Mouse (Mus musculus) limb, embryonic 11.5 days (tissue): ENCODE measurements at regions not wholly inside any gene's neighbourhood (a gene's known extent, or its start where the extent isn't known, plus 50 kb on each side); places are given as distances from the start of the nearest gene placed in this dataset.
"Not testable (repeated sequence)": the region's sequence is repeated elsewhere in the genome, so short reads cannot be mapped to it uniquely, and the experiment has no call there.

Source experiments
- ATAC-seq: fragments of 200-750 bp; cut with Nextera tagmentation; 2 replicates; pipeline ENCODE4 v1.8.0; 2017; ENCODE audit warnings: low read depth; ENCODE audit not compliant: insufficient number of reproducible peaks, low FRiP score, low TSS enrichment
- DNase-seq: peaks from one replicate; pipeline ENCODE4 v3.0.0-alpha.2; 2015; ENCODE audit warnings: low spot score
- H3K27ac ChIP-seq: fragments of 300-500 bp; sonication (generic); replicated peaks from 2 replicates; pipeline ENCODE4 v1.5.1; 2014; ENCODE audit warnings: low read depth, mild to moderate bottlenecking, low read length
- H3K27me3 ChIP-seq: fragments of 300-500 bp; sonication (generic); 2 replicates; pipeline ENCODE4 v1.6.1; 2014; ENCODE audit warnings: mild to moderate bottlenecking, low read length, mixed read lengths; ENCODE audit not compliant: control insufficient read depth, insufficient read depth
- H3K36me3 ChIP-seq: fragments of 300-500 bp; sonication (generic); 2 replicates; pipeline ENCODE4 v1.6.1; 2014; ENCODE audit warnings: mild to moderate bottlenecking, low read length, moderate library complexity, mixed read lengths; ENCODE audit not compliant: control insufficient read depth, insufficient read depth
- H3K4me1 ChIP-seq: fragments of 300-500 bp; sonication (generic); 2 replicates; pipeline ENCODE4 v1.6.1; 2014; ENCODE audit warnings: low read length, mixed read lengths; ENCODE audit not compliant: control insufficient read depth, insufficient read depth
- H3K4me2 ChIP-seq: fragments of 300-500 bp; sonication (generic); 2 replicates; pipeline ENCODE4 v1.6.1; 2014; ENCODE audit warnings: low read depth, mild to moderate bottlenecking, moderate library complexity; ENCODE audit not compliant: severe bottlenecking
- H3K4me3 ChIP-seq: fragments of 300-500 bp; sonication (generic); 2 replicates; pipeline ENCODE4 v1.5.1; 2014; ENCODE audit warnings: low read depth, low read length
- H3K9ac ChIP-seq: fragments of 300-500 bp; sonication (generic); 2 replicates; pipeline ENCODE4 v1.6.1; 2014; ENCODE audit warnings: mild to moderate bottlenecking, low read length
- H3K9me3 ChIP-seq: fragments of 300-500 bp; sonication (generic); 2 replicates; pipeline ENCODE4 v1.6.1; 2016; ENCODE audit warnings: low read length; ENCODE audit not compliant: control insufficient read depth
- WGBS: fragments of 180-500 bp; shearing (Covaris S2); extraction: QIAGEN DNeasy Blood & Tissue Kit; methylation state at CpG from one replicate; pipeline ENCODE4 v1.1.7; 2014; 5-methylcytosine and 5-hydroxymethylcytosine counted together

DNA sequence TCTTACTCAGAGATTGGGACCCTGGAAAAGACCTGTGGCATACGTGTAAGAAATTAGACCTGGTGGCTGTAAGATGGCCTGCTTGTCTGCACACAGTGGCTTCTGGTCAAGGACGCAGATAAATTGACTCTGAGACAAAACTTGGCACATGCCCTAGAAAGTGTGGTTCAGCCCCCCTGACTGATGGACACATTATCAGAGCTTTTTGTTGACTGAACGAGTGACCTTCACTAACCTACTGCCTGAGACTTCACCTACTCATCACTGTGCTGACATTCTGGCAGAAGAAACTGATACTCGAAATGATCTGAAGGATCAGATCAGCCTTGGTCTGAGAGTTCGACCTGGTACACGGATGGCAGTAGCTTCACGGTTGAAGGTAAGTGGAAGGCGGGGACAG is 330.9 kb upstream of the B430218F22Rik start:
- WGBS: 86% methylated on average over 8 of the region's 8 CpGs

DNA sequence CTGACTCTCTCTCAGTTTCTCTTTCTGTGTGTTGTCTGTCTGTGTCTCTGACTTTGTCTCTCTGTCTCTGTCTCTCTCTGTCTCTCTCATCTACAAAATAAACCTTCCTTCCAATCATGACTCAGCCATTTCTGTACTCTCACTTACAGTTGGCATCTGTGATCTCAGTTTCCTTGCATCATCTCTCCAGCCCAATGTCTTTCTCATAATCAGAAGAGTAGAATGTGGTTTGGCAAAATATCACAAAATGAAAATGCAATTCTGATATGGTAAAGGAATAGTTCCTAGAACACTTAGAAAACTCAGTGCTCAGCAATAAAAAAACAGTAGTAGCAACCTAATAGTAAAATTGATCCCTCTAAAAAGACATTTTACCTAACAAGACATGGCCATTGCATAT is 320.9 kb upstream of the B430218F22Rik start:
- Histone ChIP-seq H3K9me3 (no peaks in the 10 kb centered on the region), H3K4me2 (no peak overlapping the region), H3K9ac (no peak overlapping the region), H3K27me3 (no peaks in the 10 kb centered on the region), H3K4me1 (no peaks in the 10 kb centered on the region), H3K4me3 (no peak overlapping the region), H3K27ac (no peak overlapping the region), H3K36me3 (no peaks in the 10 kb centered on the region)
- ATAC-seq: no peak
- no peak for DNase-seq

More for the DNA sequence above, 330.9 kb upstream of the B430218F22Rik start:
- not testable (repeated sequence) for ATAC-seq, H3K9ac ChIP-seq, H3K36me3 ChIP-seq, H3K4me3 ChIP-seq, H3K27ac ChIP-seq, H3K4me1 ChIP-seq, H3K9me3 ChIP-seq, H3K27me3 ChIP-seq, DNase-seq, H3K4me2 ChIP-seq

DNA sequence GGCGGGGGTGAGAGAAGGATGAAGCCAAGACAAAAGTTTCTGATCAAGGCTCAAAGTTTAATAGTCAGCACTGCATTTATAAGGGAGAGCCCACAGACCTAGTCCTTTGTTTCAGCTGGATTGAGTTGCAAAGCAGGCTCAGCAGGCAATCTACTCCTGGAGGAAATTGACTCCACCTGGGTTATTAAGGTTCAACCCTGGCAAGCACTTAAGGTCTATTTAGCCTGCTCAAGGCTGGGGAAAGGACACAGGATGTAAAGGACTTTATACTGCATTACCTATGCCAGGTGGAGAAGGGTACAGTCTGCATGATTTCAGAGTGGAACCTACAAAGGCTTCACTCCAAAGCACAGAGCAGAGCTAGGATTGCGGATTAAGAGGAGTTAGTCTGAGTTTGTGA is 318.4 kb upstream of the B430218F22Rik start:
- DNase-seq (peak; percentile 50), ATAC-seq (peak; percentile 79)
- H3K4me1 ChIP-seq: no peaks in the 10 kb centered on the region
- H3K9ac ChIP-seq: no peak overlapping the region
- no peaks in the 10 kb centered on the region for H3K9me3 ChIP-seq
- H3K27me3 ChIP-seq: no peaks in the 10 kb centered on the region
- H3K27ac ChIP-seq: no peak overlapping the region
- WGBS: 55% methylated on average over 2 of the region's 2 CpGs
- H3K36me3 ChIP-seq: no peaks in the 10 kb centered on the region
- no peak overlapping the region for H3K4me2 ChIP-seq
- no peak overlapping the region for H3K4me3 ChIP-seq

DNA sequence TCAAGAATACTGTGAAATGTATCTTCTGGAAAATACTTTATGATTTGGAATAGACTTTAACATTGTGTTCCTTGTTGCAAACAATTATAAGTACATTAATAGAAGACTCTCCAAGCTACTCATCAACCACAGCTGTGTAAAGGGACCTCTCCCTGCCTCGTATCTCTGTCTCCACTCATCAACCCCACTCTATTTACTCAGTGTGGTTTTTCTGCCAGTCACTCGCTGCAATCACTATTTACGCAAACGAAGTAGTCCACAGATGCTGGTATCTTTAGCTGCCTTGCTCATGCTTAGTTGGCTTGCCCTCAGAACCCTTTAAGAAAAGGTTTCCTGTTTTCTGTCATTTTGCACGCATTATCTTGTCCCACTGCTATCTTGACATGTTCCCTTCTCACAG is 300.1 kb upstream of the B430218F22Rik start:
- no peak overlapping the region for H3K9ac ChIP-seq
- ATAC-seq (no peak), DNase-seq (no peak)
- WGBS: 71% methylated on average over 5 of the region's 5 CpGs
- H3K4me3 ChIP-seq: no peak overlapping the region
- no peaks in the 10 kb centered on the region for H3K36me3 ChIP-seq
- H3K4me2 ChIP-seq: no peak overlapping the region
- no peaks in the 10 kb centered on the region for H3K9me3 ChIP-seq
- no peak overlapping the region for H3K27ac ChIP-seq
- no peaks in the 10 kb centered on the region for H3K4me1 ChIP-seq
- no peaks in the 10 kb centered on the region for H3K27me3 ChIP-seq

DNA sequence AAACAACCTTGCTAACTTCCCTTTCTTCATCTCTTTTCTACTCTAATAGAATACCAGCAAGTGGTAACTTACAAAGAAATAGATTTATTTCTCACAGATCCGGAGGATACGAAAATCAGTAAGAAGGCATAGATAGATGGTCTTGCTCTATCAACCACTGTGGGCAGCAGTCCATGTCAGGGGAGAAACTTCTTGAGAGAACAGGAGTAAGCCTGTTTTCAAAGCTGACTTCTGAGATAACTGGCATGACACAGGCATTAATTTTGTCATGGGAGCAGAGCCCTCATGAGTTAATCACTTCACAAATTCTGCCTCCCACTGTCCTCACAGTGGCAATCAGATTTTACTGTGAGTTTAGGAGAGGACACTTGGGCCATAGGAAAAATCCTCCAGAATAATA is 299.5 kb upstream of the B430218F22Rik start:
- no peak for DNase-seq
- Histone ChIP-seq H3K36me3 (no peaks in the 10 kb centered on the region), H3K27me3 (no peaks in the 10 kb centered on the region), H3K9ac (no peak overlapping the region), H3K9me3 (no peaks in the 10 kb centered on the region), H3K4me2 (no peak overlapping the region), H3K4me1 (no peaks in the 10 kb centered on the region), H3K27ac (no peak overlapping the region), H3K4me3 (no peak overlapping the region)
- WGBS: 93% methylated on average over 2 of the region's 2 CpGs
- no peak for ATAC-seq

DNA sequence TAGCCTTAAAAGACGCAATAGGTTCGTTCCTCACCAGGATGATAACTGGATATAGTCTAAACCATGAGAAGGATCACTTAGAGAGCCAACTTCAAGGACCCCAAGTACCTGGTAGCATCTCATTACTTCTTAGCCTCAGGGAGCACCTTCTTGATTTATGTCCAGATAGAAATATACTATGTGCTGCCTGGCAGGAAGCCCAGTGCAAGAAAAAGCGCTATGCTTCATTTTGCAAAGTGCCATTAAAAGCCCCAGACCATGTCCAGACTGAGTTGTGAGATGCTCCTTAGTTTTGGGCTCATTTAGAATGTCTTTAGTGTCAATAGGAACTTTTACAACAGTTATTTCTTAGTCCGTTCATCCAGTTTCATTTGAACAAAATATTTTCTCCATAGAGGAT is 298.3 kb upstream of the B430218F22Rik start:
- Histone ChIP-seq H3K27ac (no peak overlapping the region), H3K4me3 (no peak overlapping the region), H3K9me3 (no peaks in the 10 kb centered on the region), H3K4me2 (no peak overlapping the region), H3K27me3 (no peaks in the 10 kb centered on the region), H3K36me3 (no peaks in the 10 kb centered on the region), H3K4me1 (no peaks in the 10 kb centered on the region), H3K9ac (no peak overlapping the region)
- no peak for DNase-seq
- no peak for ATAC-seq
- 82% methylated on average over 4 of the region's 4 CpGs for WGBS

DNA sequence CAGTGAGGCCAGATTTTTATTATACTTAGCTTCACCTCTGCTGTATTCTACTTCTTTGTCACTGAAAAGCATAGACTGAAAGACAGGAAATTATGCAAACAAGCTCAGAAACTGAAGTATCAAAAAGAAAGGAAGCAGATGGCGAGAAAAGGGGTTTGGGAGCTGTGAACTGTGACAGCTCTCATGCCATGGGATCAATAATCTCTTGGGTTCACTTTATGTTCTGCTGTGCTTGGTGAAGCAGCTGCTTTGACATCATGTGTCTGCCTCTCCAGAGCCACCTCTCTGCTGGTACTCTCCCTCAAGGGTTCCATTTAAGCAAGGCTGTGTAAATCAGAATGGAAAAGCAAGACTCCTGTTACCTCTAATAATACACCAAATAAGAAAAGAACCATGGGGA is 291.3 kb upstream of the B430218F22Rik start:
- H3K36me3 ChIP-seq: no peaks in the 10 kb centered on the region
- no peaks in the 10 kb centered on the region for H3K27me3 ChIP-seq
- no peak overlapping the region for H3K4me3 ChIP-seq
- ATAC-seq (no peak), DNase-seq (no peak)
- 74% methylated on average over 1 of the region's 1 CpGs for WGBS
- H3K4me2 ChIP-seq: no peak overlapping the region
- H3K27ac ChIP-seq: no peak overlapping the region
- no peak overlapping the region for H3K9ac ChIP-seq
- H3K4me1 ChIP-seq: no peaks in the 10 kb centered on the region
- H3K9me3 ChIP-seq: no peaks in the 10 kb centered on the region
